Mouse (Mus musculus) spleen, adult 12 weeks (tissue): ENCODE measurements around the gene Dnajc10.

ENCODE experiments used
- DNase-seq: peaks from one replicate; pipeline ENCODE4 v3.0.0; 2022; ENCODE audit warnings: low spot score

Dnajc10 gene

GRCm38 (mm10) chr2:80340537-80340936, 25.3 kb downstream of the Dnajc10 start:
- no peak for DNase-seq

DNA sequence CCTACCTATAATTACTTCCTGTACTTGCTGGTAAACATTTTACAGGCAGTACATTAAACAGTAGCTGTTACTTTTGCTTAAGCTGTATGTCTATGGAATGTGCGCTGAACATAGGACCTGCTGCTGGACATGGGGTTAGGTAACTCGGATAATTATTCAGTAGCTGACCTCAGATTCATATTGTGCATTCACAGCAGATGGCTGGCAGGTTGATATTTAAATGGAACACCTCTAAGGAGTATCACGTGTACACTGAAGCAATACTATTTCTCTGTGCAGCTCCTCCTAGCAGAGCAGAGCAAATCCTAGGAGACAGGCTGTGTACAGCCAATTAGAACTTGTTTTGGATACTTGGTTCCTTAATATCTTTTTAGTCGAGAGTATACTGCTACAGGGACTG, 39.3 kb downstream of the Dnajc10 start:
- no peak for DNase-seq

GRCm38 (mm10) chr2:80356656-80357231, 41.5 kb downstream of the Dnajc10 start:
- DNase-seq = no peak

DNA sequence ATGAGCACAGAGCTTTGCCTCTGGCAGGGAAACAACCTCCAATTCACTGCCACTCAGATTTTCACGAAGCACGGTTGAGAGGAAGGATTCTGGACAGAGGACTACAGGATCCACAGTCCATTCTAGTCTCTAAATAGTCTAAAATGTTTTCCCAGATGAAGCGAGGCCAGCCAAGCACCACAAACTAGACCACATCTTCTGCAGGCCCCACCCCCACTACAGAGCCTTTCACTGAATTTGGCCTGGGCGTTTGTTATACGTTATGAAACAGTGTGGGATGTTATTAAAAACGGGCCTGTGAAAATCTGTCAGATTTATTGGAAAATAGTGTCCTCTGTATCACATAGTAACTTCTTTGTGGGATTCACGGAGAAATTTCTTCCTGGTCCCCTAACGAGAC, 56.2 kb downstream of the Dnajc10 start:
- DNase-seq = no peak

DNA sequence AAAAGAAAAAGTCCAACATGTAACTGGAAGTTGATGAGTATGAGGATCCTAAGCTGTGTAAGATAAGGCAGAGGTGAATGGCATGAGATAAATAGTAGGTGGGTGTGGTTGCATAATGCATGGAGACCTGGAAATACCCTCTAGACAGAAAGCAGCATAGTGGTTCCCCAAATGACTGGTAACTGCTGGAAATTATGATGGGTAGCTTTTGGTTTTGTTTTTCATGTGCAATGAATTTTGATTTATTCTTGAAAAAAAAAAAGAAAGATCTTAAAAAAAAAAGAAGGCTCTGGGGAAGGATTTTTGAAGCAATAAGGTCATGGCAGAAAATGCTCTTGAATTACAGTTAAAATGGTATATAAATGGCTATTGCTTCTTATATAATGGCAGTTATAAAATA, 59.6 kb downstream of the Dnajc10 start:
- no peak for DNase-seq

DNA sequence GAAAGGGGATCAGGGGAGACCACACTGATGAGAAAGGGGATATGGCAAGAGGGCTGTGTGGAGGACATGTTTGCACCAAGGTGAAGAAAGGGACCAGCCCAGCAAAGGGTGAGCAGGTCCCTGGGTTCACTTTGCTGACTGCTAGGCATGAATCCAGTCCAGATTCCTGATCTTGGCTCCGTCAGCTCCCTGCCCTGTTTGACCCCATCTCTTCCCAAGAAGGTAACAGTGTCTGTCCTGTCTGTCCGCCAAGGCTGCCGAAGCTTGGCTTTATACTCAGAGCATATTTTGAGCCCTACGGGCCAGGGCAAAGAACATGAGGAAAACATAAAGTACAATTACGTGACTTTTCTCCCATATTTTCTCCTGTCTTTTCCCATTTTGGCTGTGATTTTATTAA, 64.6 kb downstream of the Dnajc10 start:
- DNase-seq = no peak

GRCm38 (mm10) chr2:80384447-80384846, 69.2 kb downstream of the Dnajc10 start:
- no peak for DNase-seq

DNA sequence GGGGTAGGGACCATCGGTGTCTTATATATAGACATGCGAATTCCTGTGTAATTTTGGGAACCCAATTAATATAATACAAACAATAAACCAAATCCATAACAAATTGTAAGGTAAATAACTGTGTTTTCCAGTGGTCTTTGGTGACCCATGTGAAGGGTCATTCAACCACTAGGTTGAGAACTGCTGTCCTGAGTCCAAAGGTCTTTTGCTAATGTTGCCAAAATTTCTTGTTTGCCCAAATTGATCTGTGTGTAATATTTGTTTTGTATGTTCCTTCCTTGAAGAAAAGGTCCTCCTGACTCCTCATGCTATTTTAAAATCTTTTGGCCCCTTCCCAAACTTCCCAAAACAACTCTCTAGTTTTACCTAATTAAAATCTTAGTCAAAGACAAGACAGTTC, 71.0 kb downstream of the Dnajc10 start:
- no peak for DNase-seq

- no peak for DNase-seq
Observed at GRCm38 (mm10) chr2:80387668-80388067, 72.4 kb downstream of the Dnajc10 start.

GRCm38 (mm10) chr2:80388341-80388740, 73.1 kb downstream of the Dnajc10 start:
- DNase-seq = no peak

DNA sequence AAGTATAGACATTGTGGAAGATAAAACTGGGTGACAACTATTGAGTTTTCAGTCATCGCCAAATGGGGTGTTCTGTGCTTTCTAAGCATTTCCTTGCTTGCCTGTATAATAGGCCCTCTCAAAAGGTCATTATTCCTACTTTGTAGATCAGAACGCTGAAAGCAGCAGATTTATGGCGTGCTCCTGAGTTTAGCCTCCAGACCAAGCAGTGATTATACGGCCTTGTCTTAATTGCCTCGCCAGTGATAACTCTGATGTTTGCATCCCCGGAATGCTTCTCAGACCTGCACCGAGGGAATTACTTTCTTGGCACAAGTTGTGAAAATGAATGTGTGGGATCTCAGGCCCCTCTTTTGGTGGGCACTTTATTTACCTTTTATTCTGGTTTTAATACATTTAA, 80.8 kb downstream of the Dnajc10 start:
- no peak for DNase-seq

GRCm38 (mm10) chr2:80396864-80397263, 81.6 kb downstream of the Dnajc10 start:
- no peak for DNase-seq

DNA sequence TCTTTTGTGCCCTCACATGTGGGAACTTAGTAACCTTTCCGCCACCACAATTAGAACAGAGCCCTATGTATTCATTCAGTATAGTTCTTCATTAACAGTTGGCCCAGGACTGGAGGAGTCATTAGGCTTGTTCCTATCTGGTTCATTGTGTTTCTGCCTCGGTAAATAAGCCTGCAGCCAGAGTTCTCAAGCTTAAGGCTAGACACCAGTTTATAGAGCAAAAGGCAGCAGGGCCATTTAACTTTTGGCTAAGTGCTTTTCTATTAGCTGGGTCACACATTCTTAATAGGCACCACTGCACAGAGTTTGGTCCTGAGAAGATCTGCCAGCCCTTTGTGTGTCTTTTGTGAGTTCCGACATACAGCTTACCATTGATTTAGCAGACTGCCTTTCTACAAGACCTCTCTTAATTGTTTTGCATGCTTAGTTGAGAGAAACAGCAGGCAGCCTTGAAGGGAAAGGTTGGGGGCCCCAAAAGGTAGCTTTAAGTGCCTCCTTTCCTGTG, 83.4 kb downstream of the Dnajc10 start:
- no peak for DNase-seq
